Mouse (Mus musculus) frontal cortex, postnatal 36 days (tissue): ENCODE measurements around the gene Tyk2.

ENCODE experiments used
- DNase-seq, 2 experiments: peaks; one replicate each; pipeline ENCODE4 v3.0.0; 2022; ENCODE audit warnings: low spot score in 2 of 2

Gene Tyk2

DNA sequence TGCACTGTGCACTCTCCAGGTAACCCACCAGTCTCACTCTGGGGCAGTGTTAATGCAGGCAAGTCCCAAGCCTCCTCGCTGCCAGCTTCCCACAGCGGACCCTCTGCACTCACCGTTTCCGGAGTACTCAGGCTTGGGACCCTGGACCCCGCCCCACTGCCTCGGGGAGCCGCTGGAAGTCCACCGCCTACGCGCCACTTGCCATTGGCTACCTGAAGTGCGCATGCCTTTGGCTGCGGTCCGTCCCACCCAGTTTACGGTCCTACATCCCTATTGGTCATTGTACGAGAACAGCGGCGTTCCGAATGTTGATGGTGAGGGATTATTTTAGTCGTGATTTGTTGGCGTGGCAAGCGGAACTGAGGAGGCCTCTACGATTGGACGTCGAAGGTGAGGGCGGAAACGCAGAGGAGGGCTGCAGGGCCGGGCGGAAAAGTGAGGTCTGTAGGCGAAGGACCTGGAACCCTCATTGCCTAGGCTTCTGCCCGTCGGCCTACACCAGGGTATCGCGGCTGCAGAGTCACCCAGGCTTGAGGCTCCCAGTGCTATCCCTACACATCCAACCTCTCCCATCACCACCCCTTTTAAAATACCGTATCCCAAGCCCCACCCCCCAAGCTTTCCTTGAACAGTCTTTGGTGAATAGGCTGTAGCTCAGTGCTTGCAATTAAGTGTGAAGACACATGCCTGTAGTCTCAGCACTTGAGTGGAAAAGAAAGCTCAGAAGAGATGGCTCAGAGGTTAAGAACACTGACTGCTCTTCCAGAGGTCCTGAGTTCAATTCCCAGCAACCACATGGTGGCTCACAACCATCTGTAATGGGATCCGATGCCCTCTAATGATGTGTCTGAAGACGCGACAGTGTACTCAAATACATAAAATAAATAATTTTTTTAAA, at the start of gene Tyk2:
Gene Tyk2, minus strand, starts transcription at position 185 of the 898 bp plus-strand sequence.
- peak; percentile 90 to 96 for DNase-seq

DNA sequence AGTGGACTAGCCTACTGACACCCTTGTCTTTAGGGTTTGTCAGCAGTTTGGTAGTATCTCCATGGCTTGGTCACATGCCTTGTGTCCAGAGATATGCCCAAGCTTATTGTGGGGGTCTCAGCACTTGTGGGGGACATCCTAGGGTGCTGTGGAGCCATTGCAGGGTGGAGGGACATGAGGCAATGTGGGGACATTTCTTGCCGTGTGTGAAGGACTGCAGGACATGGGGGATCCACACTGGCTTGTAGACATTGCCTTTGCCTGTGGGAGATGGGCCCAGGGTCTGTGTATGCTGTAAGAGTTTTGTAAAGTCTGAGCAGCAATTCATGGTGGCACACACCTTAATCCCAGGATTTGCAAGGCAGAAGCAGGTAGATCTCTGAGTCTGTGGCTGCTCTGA, 49.8 kb upstream of the Tyk2 start:
- no peak for DNase-seq

DNA sequence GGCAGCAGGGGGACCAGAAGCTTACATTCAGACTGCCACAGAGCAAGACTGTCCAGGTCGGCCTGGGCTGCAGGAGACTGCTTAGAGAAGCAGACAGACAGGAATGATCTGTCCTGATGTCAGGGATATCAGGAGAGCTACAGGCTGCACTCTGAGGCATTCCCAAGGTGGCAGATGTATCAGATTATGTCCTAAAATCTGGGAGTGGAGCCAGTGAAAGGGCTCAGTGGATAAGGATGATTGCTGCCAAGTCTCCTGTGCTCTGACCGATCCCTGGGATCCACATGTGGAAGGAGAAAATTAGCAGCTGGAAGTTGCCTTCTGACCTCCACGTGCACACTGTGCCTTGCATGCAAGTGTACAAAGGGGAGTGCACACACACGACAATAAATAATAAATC, 49.4 kb upstream of the Tyk2 start:
- DNase-seq, result no peak

DNA sequence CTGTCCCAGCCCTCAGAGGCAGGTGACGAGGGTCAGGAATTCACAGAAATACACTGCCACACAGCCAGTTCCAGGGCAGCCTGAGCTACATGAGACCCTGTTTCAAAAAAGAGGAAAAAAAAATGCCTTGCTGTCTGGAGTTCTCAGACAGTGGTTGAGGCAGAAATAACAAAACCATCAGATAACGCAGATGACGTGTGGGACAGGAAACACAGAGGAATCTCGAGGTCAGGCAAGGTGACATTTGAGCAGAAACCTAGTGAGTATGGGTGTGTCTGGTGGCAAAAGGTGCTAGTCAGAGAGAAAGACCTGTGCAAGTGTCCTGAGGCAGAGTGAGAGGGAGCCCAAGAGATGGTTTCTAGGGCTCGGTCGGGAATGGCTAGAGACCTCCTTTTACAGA, 41.3 kb upstream of the Tyk2 start:
- DNase-seq, result no peak

DNA sequence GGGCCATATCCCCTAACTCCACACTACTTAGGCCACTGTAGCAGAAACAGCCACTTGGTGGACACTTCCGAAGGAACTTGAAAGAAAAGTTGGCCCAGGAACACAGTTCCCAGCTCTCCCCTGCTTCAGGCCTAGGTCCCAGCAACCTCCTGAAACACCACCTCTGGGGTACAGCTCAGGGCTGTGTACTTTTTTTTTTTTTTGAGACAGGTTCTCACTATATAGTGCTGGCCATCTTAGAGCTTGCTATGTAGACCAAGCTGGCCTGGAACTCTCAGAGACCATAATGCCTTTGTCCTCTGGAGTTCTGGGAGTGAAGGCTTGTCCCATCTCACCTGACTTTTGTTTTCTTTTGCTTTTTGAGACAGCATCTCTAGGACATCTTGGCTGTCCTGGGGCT, 38.1 kb upstream of the Tyk2 start:
- no peak for DNase-seq

DNA sequence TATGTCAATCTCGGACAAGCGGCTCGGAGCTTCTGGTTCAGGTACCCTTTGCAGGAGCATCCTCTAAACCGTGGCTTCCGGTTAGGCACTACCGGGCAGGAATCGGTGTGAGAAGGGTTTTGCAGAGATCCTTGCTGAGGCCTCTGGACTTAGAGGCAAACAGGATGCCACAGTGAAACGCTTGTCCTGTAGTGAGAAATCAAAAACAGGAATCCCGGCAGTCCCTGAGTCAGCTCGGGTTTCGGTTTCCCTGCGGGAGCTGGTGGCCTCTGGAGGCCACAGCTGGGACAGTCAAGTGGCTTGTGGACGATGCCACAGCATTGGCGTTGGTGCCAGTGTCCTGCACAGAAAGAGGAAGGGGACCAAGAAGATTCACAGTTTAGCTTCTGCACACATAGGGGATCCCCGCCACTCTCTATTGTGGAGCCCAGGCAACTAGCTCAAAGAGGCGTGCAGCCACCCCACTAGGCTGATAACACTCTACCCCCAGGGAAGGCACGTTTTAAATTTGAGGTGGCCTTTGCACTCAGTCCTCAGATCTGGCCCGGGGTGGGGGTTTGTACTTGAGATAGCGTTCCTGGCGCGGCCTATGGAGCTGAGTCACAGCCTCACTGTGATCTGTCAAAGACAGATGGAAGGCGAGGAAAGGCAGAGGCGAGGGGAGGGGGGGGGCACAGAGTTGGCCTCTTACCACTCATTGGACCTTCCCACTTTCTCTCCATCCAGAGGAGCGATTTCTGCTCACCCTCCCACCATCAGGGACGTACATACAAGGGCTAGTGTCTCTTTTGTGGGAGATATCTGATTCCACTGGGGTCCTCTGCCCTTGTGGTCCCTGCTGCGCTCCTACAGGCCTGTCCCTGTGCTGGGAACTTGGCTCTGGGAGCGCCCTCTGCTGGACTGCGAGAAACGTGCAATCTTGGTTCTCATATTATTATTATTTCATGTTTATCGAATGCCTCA, 37.4 kb upstream of the Tyk2 start:
- DNase-seq, result peak; percentile 71

DNA sequence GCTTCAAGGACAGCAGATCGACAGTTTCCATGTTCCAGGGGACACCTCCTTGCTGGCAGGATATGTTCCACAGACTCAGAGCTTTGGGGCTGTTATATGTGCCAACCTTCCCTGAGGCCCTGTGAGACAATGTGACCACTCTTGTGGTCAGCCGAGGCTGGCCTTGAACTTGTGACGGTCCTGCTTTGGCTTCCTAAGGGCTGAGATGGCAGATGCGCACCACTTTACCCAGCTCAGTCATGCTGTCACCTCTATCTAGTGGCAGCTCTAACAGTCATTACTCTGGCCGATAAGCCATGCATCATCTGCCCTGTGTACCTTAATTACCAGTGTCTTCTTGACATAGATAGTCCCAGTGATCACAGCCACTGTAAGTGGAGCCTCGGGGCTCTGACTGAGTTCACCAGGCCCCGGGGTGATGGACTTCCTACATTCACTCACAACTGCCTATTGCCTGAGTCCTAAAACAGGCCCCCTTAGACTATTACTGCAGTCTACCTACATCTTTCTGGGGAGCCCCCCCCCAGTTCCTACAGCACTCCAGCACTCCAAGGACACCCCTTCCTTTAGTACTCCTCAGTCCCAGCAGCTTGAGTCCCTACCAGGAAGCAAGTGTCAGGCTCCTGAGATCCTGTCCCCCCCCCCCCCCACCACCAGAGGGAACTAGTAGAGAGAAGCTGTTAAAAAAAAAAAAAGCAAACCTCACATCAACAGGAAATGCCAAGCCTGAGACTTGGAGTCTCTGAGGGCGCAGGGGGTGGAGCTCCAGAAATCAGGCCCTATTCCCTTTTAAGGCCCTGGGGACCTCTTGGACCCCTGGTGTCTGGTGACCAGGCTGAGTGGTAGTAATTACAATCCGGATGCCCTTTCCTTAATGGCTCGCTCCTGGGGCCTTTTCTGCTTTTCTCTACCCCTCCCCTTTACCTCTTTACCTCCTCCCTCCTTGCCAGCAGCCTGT, 36.4 kb upstream of the Tyk2 start:
- DNase-seq, result no peak

DNA sequence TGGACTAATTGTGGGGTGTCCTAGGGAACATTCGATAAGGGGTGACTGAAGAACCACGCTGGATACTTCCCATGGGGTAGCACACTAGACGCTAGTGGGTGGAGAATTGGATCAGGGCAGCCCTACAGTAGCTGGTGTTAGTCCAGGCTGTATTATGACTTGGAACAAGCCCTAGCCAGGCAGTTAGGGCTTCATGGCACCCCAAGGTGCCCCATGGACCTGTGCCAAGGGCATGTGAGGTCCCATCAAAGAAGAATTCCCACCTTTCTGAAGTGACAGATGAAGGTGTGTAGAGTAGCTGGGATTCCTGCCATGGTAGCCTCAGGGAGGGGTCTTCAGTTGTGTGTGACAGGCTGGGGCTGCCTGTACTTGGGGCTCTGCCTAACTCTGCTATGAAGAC, 35.5 kb upstream of the Tyk2 start:
- no peak for DNase-seq

DNA sequence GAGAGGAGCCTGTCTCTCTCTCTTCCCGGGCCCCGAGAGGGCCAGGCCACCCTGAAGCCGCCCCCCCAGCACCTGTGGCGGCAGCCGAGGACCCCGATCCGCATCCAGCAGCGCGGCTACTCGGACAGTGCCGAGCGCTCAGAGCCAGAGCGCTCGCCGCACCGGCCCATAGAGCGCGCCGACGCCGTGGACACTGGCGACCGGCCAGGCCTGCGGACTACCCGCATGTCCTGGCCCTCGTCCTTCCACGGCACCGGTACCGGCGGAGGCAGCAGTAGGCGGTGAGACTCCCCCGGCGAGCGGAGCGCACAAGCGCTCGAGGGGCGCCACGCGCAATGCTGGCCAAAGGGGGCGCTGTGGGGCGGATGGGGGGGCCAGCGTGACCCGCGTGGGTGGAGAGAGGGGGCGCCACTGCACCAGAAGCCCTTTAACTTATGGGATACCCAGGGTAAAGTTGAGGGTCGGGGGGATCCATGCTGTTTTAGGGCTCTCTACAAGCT, 35.0 kb upstream of the Tyk2 start:
- DNase-seq, result peak; percentile 57 to 65

DNA sequence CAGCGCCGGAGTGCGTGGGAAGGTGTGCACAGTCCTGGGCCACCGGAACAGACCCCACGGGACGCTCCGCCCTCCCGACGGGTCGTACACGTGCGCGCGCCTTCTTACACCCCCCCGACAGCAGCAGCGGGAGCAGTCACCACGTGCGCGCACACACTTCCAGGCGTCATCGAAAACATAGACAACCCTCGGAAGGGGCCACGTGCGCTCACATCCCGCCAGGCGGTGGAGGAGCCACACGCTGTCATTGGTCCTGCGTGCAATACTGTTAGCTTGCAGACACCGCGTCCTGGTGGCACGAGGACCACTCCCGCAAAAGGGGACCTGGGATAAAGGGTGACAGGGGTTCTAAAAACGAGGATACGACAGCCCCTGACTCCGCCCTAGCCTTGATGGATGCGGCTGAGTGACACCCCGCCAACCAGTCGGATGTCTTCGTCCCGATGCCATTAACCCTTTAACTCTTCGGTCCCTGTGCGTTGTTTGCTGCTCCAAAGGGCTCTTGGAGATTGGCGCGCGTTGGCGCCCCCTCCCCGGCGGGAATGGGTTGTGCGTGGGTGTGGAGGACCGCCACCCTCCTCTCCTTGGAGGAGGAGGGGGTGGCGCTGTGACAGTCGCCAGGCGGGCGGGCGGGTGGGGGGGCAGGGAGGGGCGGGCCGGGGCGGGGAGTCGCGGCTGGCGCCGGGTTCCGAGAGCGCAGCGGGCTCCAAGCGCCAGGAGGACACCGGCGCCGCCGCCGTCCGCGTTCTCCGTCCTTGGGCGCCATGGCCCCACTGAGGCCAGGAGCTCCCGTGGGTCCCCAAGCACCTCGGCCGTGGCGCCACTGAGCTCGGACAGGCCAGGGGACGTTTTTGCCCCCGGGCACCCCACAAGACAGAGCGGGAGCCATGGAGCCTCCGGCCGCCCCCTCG, 34.3 kb upstream of the Tyk2 start, which contains the start of gene Pde4a:
Gene Pde4a, plus strand, starts transcription at position 674 of the 911 bp plus-strand sequence.
- DNase-seq, result peak; percentile 83 to 87

DNA sequence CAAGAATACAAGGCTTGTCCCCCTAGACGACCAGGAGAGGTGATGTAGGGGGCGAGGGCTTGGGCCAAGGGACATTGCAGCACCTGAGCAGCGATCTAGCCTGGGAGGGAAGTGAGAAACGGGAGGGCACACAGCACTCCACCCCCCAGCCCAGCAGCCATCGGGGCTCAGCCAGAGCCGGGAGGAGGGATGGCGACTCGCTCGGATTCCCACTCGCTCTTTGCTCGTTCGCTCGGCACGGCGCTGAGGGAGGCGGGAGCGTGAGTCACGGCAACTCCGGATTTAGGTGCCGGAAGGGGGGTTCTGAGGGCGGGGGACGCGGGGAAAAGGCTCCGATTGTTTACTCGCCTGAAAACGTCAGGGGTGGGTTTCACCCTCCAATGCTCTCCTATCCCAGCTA, 33.0 kb upstream of the Tyk2 start:
- DNase-seq, result peak; percentile 76 to 85

DNA sequence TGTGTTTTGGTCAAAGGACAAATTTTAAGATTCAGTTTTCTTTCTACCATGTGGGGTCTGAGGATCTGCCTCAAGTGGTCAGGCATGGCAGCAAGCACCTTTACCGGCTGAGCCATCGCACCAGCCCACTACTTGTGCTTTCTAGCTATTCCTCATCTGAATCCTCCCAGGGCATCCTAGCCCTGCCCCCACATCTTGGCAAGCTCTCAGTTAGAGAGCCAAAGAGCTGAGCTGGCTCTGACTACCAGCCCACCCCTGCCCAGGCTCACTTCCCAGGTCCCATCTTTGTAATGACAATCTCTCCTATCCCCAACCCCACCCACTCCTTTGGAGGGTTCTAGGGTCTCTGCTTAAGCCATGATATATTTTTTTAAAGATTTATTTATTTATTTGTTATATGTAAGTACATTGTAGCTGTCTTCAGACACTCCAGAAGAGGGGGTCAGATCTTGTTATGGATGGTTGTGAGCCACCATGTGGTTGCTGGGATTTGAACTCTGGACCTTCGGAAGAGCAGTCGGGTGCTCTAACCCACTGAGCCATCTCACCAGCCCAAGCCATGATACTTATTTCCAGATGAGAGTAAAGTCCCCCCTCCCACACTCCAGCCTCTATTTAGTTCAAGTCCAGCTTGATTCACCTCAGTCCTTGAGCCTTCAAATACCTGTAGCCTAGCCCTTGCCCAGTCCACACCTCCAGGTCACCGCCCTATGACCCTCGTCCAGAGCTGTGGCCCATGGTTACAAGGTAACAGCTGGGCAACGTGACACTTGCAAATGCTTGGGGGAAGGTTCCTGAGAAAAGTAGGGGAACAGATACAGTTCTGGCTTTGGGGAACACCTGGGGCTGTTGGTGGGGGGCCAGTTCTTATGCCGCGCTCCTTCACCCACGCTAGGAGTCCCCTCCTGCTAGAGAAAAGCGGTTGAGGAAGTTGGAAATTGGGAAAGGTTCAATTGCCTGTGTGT, 32.3 kb upstream of the Tyk2 start:
- DNase-seq, result peak in 1 of 2 experiments; percentile 30

DNA sequence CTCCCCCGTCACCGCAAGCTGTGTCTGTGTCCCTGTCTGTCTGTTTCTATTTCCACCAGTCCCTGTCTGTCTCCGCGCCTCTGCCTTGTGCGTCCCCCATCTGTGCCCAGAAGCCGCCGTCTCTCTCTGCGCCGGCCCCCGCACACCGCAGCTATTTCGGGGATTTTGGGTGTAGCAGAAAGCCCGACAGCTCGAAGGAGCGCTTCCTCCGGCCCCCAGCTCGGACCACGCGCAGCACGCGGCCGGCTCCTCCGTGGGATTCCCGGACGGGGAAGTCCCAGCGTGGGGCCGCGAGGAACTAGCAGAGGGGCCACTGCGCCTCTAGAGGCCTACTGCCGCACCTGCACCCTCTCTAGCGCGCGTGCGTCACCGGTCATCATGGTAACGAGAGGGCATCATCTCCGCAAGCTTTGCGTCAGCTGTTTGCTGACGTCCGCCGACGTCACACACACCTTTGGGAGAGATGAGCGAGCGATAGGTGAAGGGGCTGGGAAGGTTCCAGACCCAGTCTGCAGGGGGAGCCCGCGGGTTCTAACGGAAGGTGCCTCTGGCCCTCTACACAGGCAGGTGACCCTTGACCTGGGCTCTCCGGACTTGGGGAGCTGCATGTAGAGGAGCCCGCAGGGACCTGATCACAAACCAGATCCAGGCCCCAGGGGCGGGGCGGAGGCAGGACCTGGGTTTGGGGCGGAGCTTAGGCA, 30.3 kb upstream of the Tyk2 start:
- DNase-seq, result peak; percentile 94 to 96

DNA sequence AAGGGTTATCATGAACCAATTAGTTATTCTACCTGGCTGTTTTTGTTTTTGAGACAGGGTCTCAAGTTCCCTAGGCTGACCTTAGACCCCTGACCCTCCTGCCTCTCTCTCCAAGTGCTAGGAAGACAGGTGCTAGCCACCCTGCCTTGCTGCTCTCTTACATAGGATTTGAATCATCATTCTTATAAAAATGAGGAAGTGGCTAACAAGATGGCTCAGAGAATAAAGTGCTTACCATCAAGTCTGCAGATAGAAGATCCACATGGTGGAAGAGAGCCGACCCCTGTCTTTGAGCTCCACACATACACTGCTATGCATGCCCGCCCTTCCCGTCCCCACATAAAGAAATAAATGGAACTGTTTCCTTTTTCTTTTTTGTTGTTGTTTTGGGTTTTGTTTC, 23.7 kb upstream of the Tyk2 start:
- no peak for DNase-seq

DNA sequence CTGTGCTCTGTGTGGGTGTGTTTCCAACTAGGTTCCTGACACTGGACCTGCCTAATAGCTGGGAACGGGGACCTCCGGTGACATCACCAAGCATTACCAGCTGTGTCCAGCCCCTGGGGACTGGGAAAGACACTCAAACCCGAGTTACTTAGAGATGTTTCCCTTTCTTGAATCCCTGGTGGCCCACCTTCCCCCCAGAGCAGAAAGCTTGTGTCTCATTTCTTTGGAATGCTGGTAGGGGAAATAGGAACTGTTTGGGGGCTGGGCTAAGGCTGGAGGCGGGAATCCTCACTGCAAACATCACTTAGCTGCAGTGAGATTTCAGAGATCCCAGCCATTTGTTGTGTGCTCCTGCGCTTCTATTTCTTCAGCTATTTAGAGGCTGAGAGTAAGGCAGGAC, 22.8 kb upstream of the Tyk2 start:
- DNase-seq, result peak in 1 of 2 experiments; percentile 42

DNA sequence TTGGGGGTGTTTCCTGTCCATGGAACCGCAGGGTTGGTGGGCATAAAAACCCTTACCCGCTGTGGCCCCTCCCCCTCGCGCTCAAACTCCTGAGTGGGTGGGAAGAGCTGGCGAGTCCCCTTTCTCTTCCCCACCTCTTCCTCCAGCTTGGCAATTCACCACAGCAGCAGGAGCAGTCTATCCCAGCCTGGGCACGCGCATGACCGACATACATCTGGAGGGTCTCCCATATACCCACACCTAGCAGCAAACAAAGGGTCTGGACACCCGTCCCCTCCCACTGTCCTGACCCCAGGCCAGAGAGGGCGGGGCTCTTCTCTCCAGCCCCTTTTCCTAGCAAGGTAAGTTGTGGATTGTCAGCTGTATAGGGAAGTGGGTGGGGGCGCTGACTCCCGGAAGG, 22.3 kb upstream of the Tyk2 start:
- DNase-seq, result no peak

DNA sequence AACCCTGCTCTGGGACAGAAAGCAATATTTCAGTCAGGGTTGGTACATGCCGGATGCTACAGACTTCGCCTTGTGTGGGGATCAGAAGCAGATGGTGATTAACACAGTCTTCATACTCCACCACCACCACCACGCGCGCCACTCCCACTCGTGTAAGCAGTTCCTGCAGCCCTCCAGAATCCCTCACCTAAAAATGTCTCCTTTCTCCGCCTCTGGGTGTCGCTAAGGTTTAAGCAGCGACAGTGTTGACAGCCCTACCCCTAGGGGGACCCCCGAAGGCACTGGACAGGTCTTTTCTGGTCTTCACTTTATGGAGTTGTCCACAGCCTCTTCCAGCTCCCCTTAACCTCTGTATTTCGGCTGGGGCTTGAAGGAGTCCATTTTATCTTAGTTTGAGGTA, 21.7 kb upstream of the Tyk2 start:
- peak; percentile 76 to 82 for DNase-seq
